ENCODE assay signal across 8 mouse cellular contexts in genomic region chr2:77795859-77796552, GRCm38 (mm10). TPM values are rescaled to one million over a fixed set of nuclear protein-coding genes. Genes with fewer than 3 reads are reported as not detected.
DNase-seq lines count a peak whose midpoint lies in the region; ATAC-seq and TF ChIP-seq lines count a peak whose summit lies in the region.

No protein-coding gene starts in this region.

- H3K27me3 ChIP-seq in hindbrain, postnatal 0 days (ENCODE audit: insufficient read depth, low read length), result no peaks in the 10 kb centered on the region
- H3K27me3 ChIP-seq in hindbrain, embryonic 16.5 days (replicated peaks; ENCODE audit: control insufficient read depth, insufficient read depth, low read length), result no peaks in the 10 kb centered on the region
- H3K27me3 ChIP-seq in ES-Bruce4 (ENCODE audit: control insufficient read depth, insufficient read depth, low read length, poor library complexity, severe bottlenecking), result no peaks in the 10 kb centered on the region; the same call in 1 of the 2 replicates
- no peaks in the 10 kb centered on the region for H3K27me3 ChIP-seq in intestine, embryonic 15.5 days (replicated peaks)

- no peaks in the 10 kb centered on the region for H3K36me3 ChIP-seq in hindbrain, postnatal 0 days (ENCODE audit: insufficient read depth, low read length)
- H3K36me3 ChIP-seq in hindbrain, embryonic 16.5 days (ENCODE audit: control insufficient read depth, insufficient read depth, low read length), result no peaks in the 10 kb centered on the region
- H3K36me3 ChIP-seq in ES-Bruce4 (ENCODE audit: control insufficient read depth, insufficient read depth, low read length, poor library complexity, severe bottlenecking), result no peaks in the 10 kb centered on the region
- no peaks in the 10 kb centered on the region for H3K36me3 ChIP-seq in intestine, embryonic 15.5 days

- 71% methylated on average over 8 of the region's 8 CpGs for WGBS in hindbrain, postnatal 0 days
- WGBS in hindbrain, embryonic 16.5 days, result 69% methylated on average over 8 of the region's 8 CpGs
- 64% methylated on average over 8 of the region's 8 CpGs for WGBS in intestine, embryonic 15.5 days

- TF ChIP-seq POLR2A in ES-Bruce4 (IDR thresholded peaks at IDR 0.05; ENCODE audit: insufficient read depth, low read length), result no peak

- no peaks in the 10 kb centered on the region for H3K4me1 ChIP-seq in hindbrain, postnatal 0 days (ENCODE audit: insufficient read depth, low read length)
- no peaks in the 10 kb centered on the region for H3K4me1 ChIP-seq in hindbrain, embryonic 16.5 days (ENCODE audit: control insufficient read depth, insufficient read depth, low read depth, low read length)
- no peaks in the 10 kb centered on the region for H3K4me1 ChIP-seq in ES-Bruce4 (ENCODE audit: control insufficient read depth, insufficient read depth, low read length)
- no peaks in the 10 kb centered on the region for H3K4me1 ChIP-seq in intestine, embryonic 15.5 days (replicated peaks)

- ATAC-seq in hindbrain, postnatal 0 days, result peak; percentile 71; the same call in 1 of the 2 replicates
- ATAC-seq in hindbrain, embryonic 16.5 days, result no peak
- peak; percentile 60 for ATAC-seq in cerebellum, adult (ENCODE audit: insufficient number of reproducible peaks, low FRiP score, low TSS enrichment)
- no peak for ATAC-seq in intestine, embryonic 15.5 days

- no peak for TF ChIP-seq EP300 in ES-Bruce4 (IDR thresholded peaks at IDR 0.05; ENCODE audit: insufficient read depth, low read depth, low read length)

- peak; percentile 72 for TF ChIP-seq CTCF in hindbrain, postnatal 0 days (IDR thresholded peaks at IDR 0.05; ENCODE audit: low read depth)
- TF ChIP-seq CTCF in ES-Bruce4 (IDR thresholded peaks at IDR 0.05; ENCODE audit: low read depth, low read length), result peak; percentile 41

- no peak overlapping the region for H3K27ac ChIP-seq in hindbrain, postnatal 0 days
- H3K27ac ChIP-seq in hindbrain, embryonic 16.5 days (ENCODE audit: low read depth, low read length), result no peak overlapping the region
- no peak overlapping the region for H3K27ac ChIP-seq in ES-Bruce4 (ENCODE audit: insufficient read depth, low read length)
- no peak overlapping the region for H3K27ac ChIP-seq in intestine, embryonic 15.5 days

- no peaks in the 10 kb centered on the region for H3K9me3 ChIP-seq in hindbrain, postnatal 0 days (ENCODE audit: low read length)
- H3K9me3 ChIP-seq in hindbrain, embryonic 16.5 days (ENCODE audit: control insufficient read depth, low read length), result no peaks in the 10 kb centered on the region
- no peaks in the 10 kb centered on the region for H3K9me3 ChIP-seq in ES-Bruce4 (replicated peaks; ENCODE audit: control insufficient read depth, insufficient read depth, low read length, poor library complexity, severe bottlenecking)
- H3K9me3 ChIP-seq in intestine, embryonic 15.5 days, result no peaks in the 10 kb centered on the region

- peak; percentile 63 for DNase-seq in hindbrain, postnatal 0 days (ENCODE audit: low spot score)
- peak; percentile 24 for DNase-seq in heart, adult 8-10 months (ENCODE audit: low spot score)
- peak; percentile 34 for DNase-seq in lung, postnatal 14 days
- no peak for DNase-seq in spleen, postnatal 4 days (ENCODE audit: low spot score in 2 of 2)

- no peak overlapping the region for H3K9ac ChIP-seq in hindbrain, postnatal 0 days (replicated peaks; ENCODE audit: low read length)
- H3K9ac ChIP-seq in hindbrain, embryonic 16.5 days (ENCODE audit: low read depth, low read length), result no peak overlapping the region
- no peak overlapping the region for H3K9ac ChIP-seq in ES-Bruce4 (ENCODE audit: low read depth, poor library complexity, severe bottlenecking)
- H3K9ac ChIP-seq in intestine, embryonic 15.5 days, result no peak overlapping the region

- H3K4me3 ChIP-seq in hindbrain, postnatal 0 days (ENCODE audit: low read length), result no peak overlapping the region
- no peak overlapping the region for H3K4me3 ChIP-seq in hindbrain, embryonic 16.5 days (ENCODE audit: low read length)
- no peak overlapping the region for H3K4me3 ChIP-seq in ES-Bruce4 (ENCODE audit: low read depth, low read length)
- no peak overlapping the region for H3K4me3 ChIP-seq in intestine, embryonic 15.5 days (replicated peaks)

- H3K4me2 ChIP-seq in hindbrain, postnatal 0 days (ENCODE audit: low read depth, low read length), result no peak overlapping the region
- no peak overlapping the region for H3K4me2 ChIP-seq in hindbrain, embryonic 16.5 days (ENCODE audit: low read length)
- H3K4me2 ChIP-seq in intestine, embryonic 15.5 days (replicated peaks), result no peak overlapping the region

RNA-seq across cellular contexts. Expression of gene Zfp385b, which starts 23.4 kb away (rescaled TPM):
- total RNA-seq in hindbrain, postnatal 0 days (2014; rRNA removed), result 10.2 and 15.5 TPM in 2 replicates
- 22.4 and 23.4 TPM in 2 replicates for polyA plus RNA-seq in hindbrain, postnatal 0 days (2015; fragmentation: Nextera tagmentation; extraction: Ambion mirVana)
- 17.4 and 18.1 TPM in 2 replicates for polyA plus RNA-seq in hindbrain, embryonic 16.5 days (2015; fragmentation: Nextera tagmentation; extraction: Ambion mirVana)
- 0.50 TPM in 1 of 2 replicates, not detected in the other for polyA plus RNA-seq in ES-Bruce4 (2011; ENCODE audit: insufficient read depth, insufficient read length, low read depth, missing spikeins)
- 10 to 100 TPM in 3 of 4 experiments, 1 to 10 TPM in 1; 8.2 to 13.8 (median 12.1) TPM for total RNA-seq in heart, adult 8-10 months (2022)
- polyA plus RNA-seq in intestine, embryonic 15.5 days (2015; fragmentation: Nextera tagmentation; extraction: Ambion mirVana), result 7.2 and 7.5 TPM in 2 replicates

Comparison
In these comparisons a context has a peak if more than half of its experiments do, and no peak if none do; other contexts are left out.
1. ATAC-seq: peak in hindbrain, postnatal 0 days (single experiment) and cerebellum, adult (single experiment); none in hindbrain, embryonic 16.5 days (single experiment) and intestine, embryonic 15.5 days (single experiment).
2. DNase-seq: peak in hindbrain, postnatal 0 days (single experiment), heart, adult 8-10 months (single experiment) and lung, postnatal 14 days (single experiment); none in spleen, postnatal 4 days (0 of 2).